Mouse (Mus musculus): ENCODE measurements around the gene Ssxb1. TPM values are rescaled to one million over a fixed set of nuclear protein-coding genes. Genes with fewer than 3 reads are reported as not detected.
"Not testable (repeated sequence)": the region's sequence is repeated elsewhere in the genome, so short reads cannot be mapped to it uniquely, and the experiment has no call there.

Gene Ssxb1
- not detected in 2 replicates for polyA plus RNA-seq (2012; rRNA removed)

DNA sequence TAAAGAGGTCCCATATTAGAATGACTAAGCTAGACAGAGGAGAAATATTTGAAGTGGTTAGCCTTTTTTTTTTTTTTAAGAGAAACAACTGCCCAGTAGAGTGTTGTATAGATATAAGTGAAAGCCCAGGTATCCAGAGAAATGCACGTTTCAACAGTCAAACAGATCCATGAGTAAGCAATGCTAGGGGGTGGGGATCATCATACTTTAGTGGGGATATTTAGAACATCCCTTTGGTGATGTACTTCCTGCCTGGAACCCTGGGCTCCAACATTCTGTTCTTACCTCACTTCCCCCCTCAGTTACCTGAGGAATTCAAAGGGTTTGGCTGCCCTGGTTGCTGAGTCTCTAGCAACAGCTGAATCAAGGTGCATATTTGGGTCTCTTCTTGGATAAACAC is at the start of gene Ssxb1:
Gene Ssxb1, plus strand, starts transcription at position 301 of the 400 bp plus-strand sequence.
- 43% methylated on average over 1 of the region's 1 CpGs for WGBS
- H3K36me3 ChIP-seq (ENCODE audit: control insufficient read depth, insufficient read depth, low read length); H3K4me1 ChIP-seq (replicated peaks; ENCODE audit: control insufficient read depth, insufficient read depth, low read length); H3K4me3 ChIP-seq (ENCODE audit: control insufficient read depth, insufficient read depth, low read length); H3K27me3 ChIP-seq (ENCODE audit: control insufficient read depth, insufficient read depth, low read length); DNase-seq; H3K27ac ChIP-seq (ENCODE audit: control insufficient read depth, insufficient read depth, low read length): not testable (repeated sequence)

GRCm38 (mm10) chrX:8366678-8367077 is 46.4 kb upstream of the Ssxb1 start, which contains the start of gene Ssxb9:
Gene Ssxb9, plus strand, starts transcription at chrX:8366978.
- WGBS, result 32% methylated on average over 1 of the region's 1 CpGs

DNA sequence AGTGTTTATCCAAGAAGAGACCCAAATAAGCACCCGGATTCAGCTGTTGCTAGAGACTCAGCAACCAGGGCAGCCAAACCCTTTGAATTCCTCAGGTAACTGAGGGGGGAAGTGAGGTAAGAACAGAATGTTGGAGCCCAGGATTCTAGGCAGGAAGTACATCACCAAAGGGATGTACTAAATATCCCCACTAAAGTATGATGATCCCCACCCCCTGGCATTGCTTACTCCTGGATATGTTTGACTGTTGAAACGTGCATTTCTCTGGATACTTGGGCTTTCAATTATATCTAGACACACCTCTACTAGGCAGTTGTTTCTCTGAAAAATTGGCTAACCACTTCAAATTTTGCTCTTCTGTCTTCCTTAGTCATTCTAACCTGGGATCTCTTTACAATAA is 48.5 kb downstream of the Ssxb1 start, which contains the start of gene Ssxb2:
Gene Ssxb2, minus strand, starts transcription at position 101 of the 400 bp plus-strand sequence.
- 87% methylated on average over 2 of the region's 2 CpGs for WGBS
- not testable (repeated sequence) for H3K27me3 ChIP-seq (ENCODE audit: control insufficient read depth, insufficient read depth, low read length); DNase-seq; H3K4me3 ChIP-seq (ENCODE audit: control insufficient read depth, insufficient read depth, low read length); H3K36me3 ChIP-seq (ENCODE audit: control insufficient read depth, insufficient read depth, low read length); H3K27ac ChIP-seq (ENCODE audit: control insufficient read depth, insufficient read depth, low read length); H3K4me1 ChIP-seq (replicated peaks; ENCODE audit: control insufficient read depth, insufficient read depth, low read length)

More at GRCm38 (mm10) chrX:8366678-8367077, 46.4 kb upstream of the Ssxb1 start, which contains the start of gene Ssxb9:
- H3K4me1 ChIP-seq (replicated peaks; ENCODE audit: control insufficient read depth, insufficient read depth, low read length); DNase-seq; H3K27ac ChIP-seq (ENCODE audit: control insufficient read depth, insufficient read depth, low read length); H3K27me3 ChIP-seq (ENCODE audit: control insufficient read depth, insufficient read depth, low read length); H3K36me3 ChIP-seq (ENCODE audit: control insufficient read depth, insufficient read depth, low read length); H3K4me3 ChIP-seq (ENCODE audit: control insufficient read depth, insufficient read depth, low read length): not testable (repeated sequence)

Other genes starting within 250 kb of the Ssxb1 start
- gene Tbc1d25, start 237.1 kb upstream of the Ssxb1 start, polyA plus RNA-seq (2012; rRNA removed), result 35.0 and 36.3 TPM in 2 replicates
- 71.1 and 98.2 TPM in 2 replicates for gene Ebp, start 219.8 kb upstream of the Ssxb1 start, polyA plus RNA-seq (2012; rRNA removed)
- 4.7 and 5.3 TPM in 2 replicates for gene Porcn, start 206.8 kb upstream of the Ssxb1 start, polyA plus RNA-seq (2012; rRNA removed)
- gene Ftsj1, start 160.9 kb upstream of the Ssxb1 start, polyA plus RNA-seq (2012; rRNA removed), result 50.2 and 50.9 TPM in 2 replicates
- 0.27 and 0.36 TPM in 2 replicates for gene Slc38a5, start 142.2 kb upstream of the Ssxb1 start, polyA plus RNA-seq (2012; rRNA removed)
- gene Ssxb10, start 85.9 kb upstream of the Ssxb1 start, polyA plus RNA-seq (2012; rRNA removed), result not detected in 2 replicates
- gene Ssxb9, start 46.3 kb upstream of the Ssxb1 start, polyA plus RNA-seq (2012; rRNA removed), result not detected in 2 replicates
- gene Ssxb2, start 48.4 kb downstream of the Ssxb1 start, polyA plus RNA-seq (2012; rRNA removed), result not detected in 2 replicates
- gene Gm14459, start 111.6 kb downstream of the Ssxb1 start, polyA plus RNA-seq (2012; rRNA removed), result not detected in 2 replicates
- gene Ssxb6, start 134.9 kb downstream of the Ssxb1 start, polyA plus RNA-seq (2012; rRNA removed), result not detected in 2 replicates
- not detected in 2 replicates for gene Ssxb3, start 178.5 kb downstream of the Ssxb1 start, polyA plus RNA-seq (2012; rRNA removed)

Measured in thymus, adult 2 months (tissue).